Mouse (Mus musculus) forebrain, postnatal 0 days (tissue): Measurements from ENCODE around the gene Fbxo7. TPM values are rescaled to one million over a fixed set of nuclear protein-coding genes. Genes with fewer than 3 reads are reported as not detected.
A peak's percentile ranks its signal among the peaks of the same experiment; 100 is the strongest.

ENCODE experiments used
- ATAC-seq: fragments of 200-750 bp; cut with Nextera tagmentation; 2 replicates; pipeline ENCODE4 v1.8.0; 2017; ENCODE audit warnings: mild to moderate bottlenecking, moderate library complexity
- DNase-seq: peaks from one replicate; pipeline ENCODE4 v3.0.0-alpha.2; 2015
- H3K27ac ChIP-seq: fragments of 300-500 bp; sonication (generic); 2 replicates; pipeline ENCODE4 v1.5.1; 2014; ENCODE audit warnings: low read depth, mild to moderate bottlenecking, antibody characterized with exemption, low read length, moderate library complexity, mixed read lengths
- H3K27me3 ChIP-seq: fragments of 300-500 bp; sonication (generic); 2 replicates; pipeline ENCODE4 v1.6.1; 2014; ENCODE audit warnings: mild to moderate bottlenecking, low read length, mixed read lengths; ENCODE audit not compliant: insufficient read depth
- H3K36me3 ChIP-seq: fragments of 300-500 bp; sonication (generic); 2 replicates; pipeline ENCODE4 v1.6.1; 2014; ENCODE audit warnings: mild to moderate bottlenecking, moderate library complexity; ENCODE audit not compliant: insufficient read depth
- H3K4me1 ChIP-seq: fragments of 300-500 bp; sonication (generic); 2 replicates; pipeline ENCODE4 v1.6.1; 2014; ENCODE audit warnings: antibody characterized with exemption; ENCODE audit not compliant: insufficient read depth
- H3K4me2 ChIP-seq: fragments of 300-500 bp; sonication (generic); 2 replicates; pipeline ENCODE4 v1.6.1; 2014; ENCODE audit warnings: low read depth, mild to moderate bottlenecking, moderate library complexity
- H3K4me3 ChIP-seq: fragments of 300-500 bp; sonication (generic); 2 replicates; pipeline ENCODE4 v1.5.1; 2014; ENCODE audit warnings: low read depth, low read length, mixed read lengths
- H3K9ac ChIP-seq: fragments of 300-500 bp; sonication (generic); 2 replicates; pipeline ENCODE4 v1.6.1; 2014; ENCODE audit warnings: mild to moderate bottlenecking
- H3K9me3 ChIP-seq: fragments of 300-500 bp; sonication (generic); 2 replicates; pipeline ENCODE4 v1.6.1; 2016; ENCODE audit warnings: low read length
- CTCF ChIP-seq: sonication (generic); IDR thresholded peaks from 2 replicates; pipeline ENCODE4 v1.5.1; 2016; ENCODE audit warnings: antibody characterized with exemption, control low read depth, low read depth
- WGBS: fragments of 180-500 bp; shearing (Covaris S2); extraction: QIAGEN DNeasy Blood & Tissue Kit; methylation state at CpG from one replicate; pipeline ENCODE4 v1.1.7; 2014; 5-methylcytosine and 5-hydroxymethylcytosine counted together
- polyA plus RNA-seq: library from polyadenylated mRNA; unstranded; fragments of >200 nt; fragmentation: Nextera tagmentation; extraction: Ambion mirVana; gene quantifications from 2 replicates; pipeline ENCODE4 v1.2.1, GENCODE M21; 2015
- total RNA-seq: library from RNA; depleted of rRNA; stranded (reverse); fragments of >200 nt; gene quantifications from 2 replicates; pipeline ENCODE4 v1.2.3, GENCODE M21; 2014

Fbxo7 gene
- total and polyA plus RNA-seq, 2 experiments from 2014 or later = 15.0 to 23.2 TPM

DNA sequence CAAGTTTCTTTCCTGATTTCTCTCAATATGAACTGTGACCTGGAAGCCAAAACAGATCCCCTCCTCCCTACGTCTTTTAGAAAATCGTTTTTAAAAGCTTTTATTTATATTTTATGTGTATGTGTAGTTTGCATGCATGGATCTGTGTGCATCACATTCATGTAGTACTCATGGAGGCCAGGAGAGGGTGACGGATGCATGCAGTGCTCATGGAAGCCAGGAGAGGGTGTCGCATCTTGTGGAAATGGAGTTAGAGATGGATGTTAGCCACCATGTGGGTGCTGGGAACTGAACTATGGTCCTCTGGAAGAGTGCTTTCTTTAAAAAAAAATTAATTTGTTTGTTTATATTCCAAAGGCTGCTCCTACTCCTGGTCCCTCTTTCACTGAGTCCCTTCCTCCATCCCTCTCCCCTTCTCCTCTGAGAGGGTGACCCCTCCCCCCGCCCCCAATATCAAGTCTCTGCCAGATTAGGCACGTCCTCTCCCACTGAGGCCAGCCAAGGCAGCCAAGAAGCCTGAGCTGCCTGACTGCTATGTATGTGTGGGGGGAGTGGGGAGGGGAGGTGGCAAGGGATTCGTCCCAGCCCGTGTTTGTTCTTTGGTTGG, 34.6 kb downstream of the Fbxo7 start:
- Histone ChIP-seq H3K36me3 (peaks cover 39% of the 10 kb centered on the region), H3K9me3 (no peaks in the 10 kb centered on the region), H3K27ac (no peak overlapping the region), H3K9ac (no peak overlapping the region), H3K4me2 (no peak overlapping the region), H3K4me1 (no peaks in the 10 kb centered on the region), H3K4me3 (no peak overlapping the region), H3K27me3 (no peaks in the 10 kb centered on the region)
- 88% methylated on average over 8 of the region's 8 CpGs for WGBS
- TF ChIP-seq CTCF = peak; percentile 46
- DNase-seq (no peak), ATAC-seq (no peak)

DNA sequence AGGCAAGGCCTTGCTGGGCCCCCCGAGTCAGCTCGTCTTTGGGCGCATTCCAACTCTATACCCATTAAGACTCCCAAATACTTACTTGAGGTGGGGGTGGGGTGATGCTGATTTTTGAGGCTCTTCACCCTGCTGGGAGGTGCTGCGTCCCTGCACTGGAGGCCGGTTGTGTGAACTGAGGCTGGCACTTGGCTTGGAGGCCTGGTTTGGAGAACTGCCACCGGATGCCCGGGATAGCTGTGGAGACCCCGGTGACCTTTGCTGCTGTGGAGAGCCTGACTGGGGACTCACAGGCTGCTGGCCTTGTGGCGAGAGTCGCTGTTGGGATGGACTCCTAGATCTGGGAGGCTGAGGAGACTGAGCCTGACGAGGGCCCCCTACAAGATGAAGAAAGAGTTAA, 35.5 kb downstream of the Fbxo7 start:
- Histone ChIP-seq H3K36me3 (peaks cover 31% of the 10 kb centered on the region), H3K9me3 (0 out of 2 replicates have a peak, but pooled peaks cover 3% of the 10 kb centered on the region), H3K27me3 (no peaks in the 10 kb centered on the region), H3K9ac (no peak overlapping the region), H3K4me3 (no peak overlapping the region), H3K4me2 (no peak overlapping the region), H3K27ac (no peak overlapping the region), H3K4me1 (no peaks in the 10 kb centered on the region)
- 89% methylated on average over 11 of the region's 11 CpGs for WGBS
- ATAC-seq (no peak), DNase-seq (no peak)
- TF ChIP-seq CTCF = no peak

DNA sequence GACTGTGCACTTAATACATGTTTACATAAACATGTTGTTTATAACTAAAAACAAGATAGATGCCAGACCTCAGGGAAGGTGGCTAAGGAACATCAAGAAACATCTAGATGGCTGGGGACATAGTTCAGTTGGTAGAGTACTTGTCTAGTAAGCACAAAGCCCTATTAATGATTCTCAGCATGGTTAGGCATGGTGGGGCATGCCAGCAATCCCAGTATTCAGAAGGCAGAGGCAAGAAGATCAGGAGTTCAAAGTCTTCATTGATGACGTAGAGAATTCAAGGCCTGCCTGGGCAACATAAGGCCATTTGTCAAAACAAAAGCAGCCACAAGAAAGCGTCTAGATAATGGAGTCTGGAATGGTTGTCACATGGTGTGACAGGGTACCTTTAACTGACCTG, 35.9 kb downstream of the Fbxo7 start:
- H3K4me3 ChIP-seq = no peak overlapping the region
- no peak for TF ChIP-seq CTCF

DNA sequence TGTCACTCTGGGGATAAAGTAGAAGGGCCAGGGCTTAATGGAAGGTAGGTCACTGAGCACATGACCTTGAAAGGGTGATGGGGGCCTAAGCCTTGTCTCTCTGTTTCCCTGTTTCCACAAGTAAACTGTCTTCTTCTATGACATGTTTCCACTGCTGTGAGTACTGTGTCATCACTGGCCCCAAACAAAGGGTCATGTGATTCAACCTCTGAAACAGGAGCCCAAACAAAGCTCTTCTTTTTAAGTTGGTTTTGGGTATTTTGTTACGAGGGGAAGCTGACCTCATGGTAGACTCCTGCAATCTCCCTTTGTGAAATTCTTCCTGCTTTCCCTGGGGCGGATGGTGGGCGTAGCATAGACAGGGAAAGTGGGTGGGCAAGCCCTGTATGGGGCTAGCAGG, 38.5 kb downstream of the Fbxo7 start:
- no peak for TF ChIP-seq CTCF
- ATAC-seq = no peak
- 53% methylated on average over 3 of the region's 3 CpGs for WGBS

More for the DNA sequence above, 35.9 kb downstream of the Fbxo7 start:
- no peaks in the 10 kb centered on the region for H3K27me3 ChIP-seq
- H3K27ac ChIP-seq = no peak overlapping the region
- H3K4me2 ChIP-seq = no peak overlapping the region
- H3K9ac ChIP-seq = no peak overlapping the region
- H3K36me3 ChIP-seq = peaks cover 31% of the 10 kb centered on the region
- DNase-seq = no peak
- H3K4me1 ChIP-seq = no peaks in the 10 kb centered on the region
- ATAC-seq = no peak
- WGBS = 50% methylated on average over 2 of the region's 2 CpGs
- H3K9me3 ChIP-seq = 0 out of 2 replicates have a peak, but pooled peaks cover 3% of the 10 kb centered on the region

DNA sequence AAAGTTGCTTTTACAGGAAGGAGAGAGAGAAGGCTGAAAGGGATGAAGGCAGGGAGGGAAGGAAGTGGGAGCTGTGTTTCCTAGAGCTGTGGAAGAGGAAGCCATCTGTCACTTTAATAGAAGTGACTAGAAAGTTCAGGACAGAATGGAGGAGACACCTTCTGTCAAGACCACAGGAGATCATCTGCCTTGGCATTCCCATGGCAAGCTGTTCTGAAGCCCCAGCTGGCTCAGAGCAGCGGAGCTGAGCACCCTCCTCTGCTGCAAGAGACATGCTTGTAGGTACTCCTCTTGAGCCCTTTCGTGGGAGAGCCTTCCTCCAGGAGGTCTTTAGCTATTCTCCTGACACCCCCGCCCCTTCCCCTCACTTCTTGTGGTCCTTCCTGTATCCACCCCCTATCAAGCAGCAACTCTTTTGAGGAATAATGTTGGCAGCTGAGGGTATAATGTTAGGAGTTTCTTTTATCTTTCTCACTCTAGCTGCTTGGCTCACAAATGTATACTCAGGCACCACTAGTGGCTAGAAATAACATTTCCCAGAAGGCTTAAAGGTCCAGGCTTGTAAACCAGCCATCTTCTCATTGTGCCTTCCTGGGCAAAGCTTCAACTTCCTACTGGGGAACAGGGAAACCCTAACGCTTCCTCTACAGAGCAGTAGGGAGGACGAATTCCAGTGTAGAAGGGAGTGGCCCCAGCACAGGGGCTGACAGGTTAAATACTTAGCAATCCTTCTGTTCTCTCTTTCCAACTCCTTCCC, 40.7 kb downstream of the Fbxo7 start:
- Histone ChIP-seq H3K4me2 (no peak overlapping the region), H3K36me3 (no peaks in the 10 kb centered on the region; the same call in 1 of the 2 replicates), H3K4me3 (no peak overlapping the region), H3K4me1 (no peaks in the 10 kb centered on the region), H3K27ac (no peak overlapping the region), H3K27me3 (no peaks in the 10 kb centered on the region), H3K9ac (no peak overlapping the region), H3K9me3 (0 out of 2 replicates have a peak, but pooled peaks cover 3% of the 10 kb centered on the region)
- 69% methylated on average over 5 of the region's 5 CpGs for WGBS
- DNase-seq = no peak
- ATAC-seq = no peak
- no peak for TF ChIP-seq CTCF

More for the DNA sequence above, 38.5 kb downstream of the Fbxo7 start:
- DNase-seq = no peak
- no peak overlapping the region for H3K9ac ChIP-seq
- H3K4me2 ChIP-seq = no peak overlapping the region
- no peaks in the 10 kb centered on the region for H3K27me3 ChIP-seq
- H3K4me1 ChIP-seq = no peaks in the 10 kb centered on the region
- H3K36me3 ChIP-seq = peaks cover 12% of the 10 kb centered on the region
- H3K27ac ChIP-seq = no peak overlapping the region
- H3K9me3 ChIP-seq = 0 out of 2 replicates have a peak, but pooled peaks cover 3% of the 10 kb centered on the region
- no peak overlapping the region for H3K4me3 ChIP-seq

DNA sequence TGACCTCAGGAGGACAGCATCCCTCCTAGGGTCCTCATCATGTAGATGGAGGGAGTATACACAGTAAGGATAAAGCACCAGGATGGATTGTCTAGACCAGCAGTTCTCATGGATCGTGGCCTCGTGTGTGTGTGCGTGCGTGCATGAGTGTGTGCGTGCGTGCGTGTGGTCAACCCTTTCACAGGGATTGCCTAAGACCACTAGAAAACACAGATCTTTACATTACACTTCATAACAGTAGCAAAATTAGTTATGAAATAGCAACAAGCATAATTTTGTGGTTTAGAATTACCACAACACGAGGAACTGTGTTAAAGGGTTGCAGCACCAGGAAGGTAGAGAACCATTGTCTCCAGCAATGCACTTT, 41.2 kb downstream of the Fbxo7 start:
- 95% methylated on average over 8 of the region's 8 CpGs for WGBS
- TF ChIP-seq CTCF = no peak
- no peaks in the 10 kb centered on the region for H3K4me1 ChIP-seq
- H3K36me3 ChIP-seq = 0 out of 2 replicates have a peak, but pooled peaks cover 4% of the 10 kb centered on the region
- 0 out of 2 replicates have a peak, but pooled peaks cover 3% of the 10 kb centered on the region for H3K9me3 ChIP-seq
- ATAC-seq = no peak
- no peak overlapping the region for H3K4me3 ChIP-seq
- no peak overlapping the region for H3K4me2 ChIP-seq
- H3K9ac ChIP-seq = no peak overlapping the region
- DNase-seq = no peak
- no peaks in the 10 kb centered on the region for H3K27me3 ChIP-seq
- no peak overlapping the region for H3K27ac ChIP-seq

DNA sequence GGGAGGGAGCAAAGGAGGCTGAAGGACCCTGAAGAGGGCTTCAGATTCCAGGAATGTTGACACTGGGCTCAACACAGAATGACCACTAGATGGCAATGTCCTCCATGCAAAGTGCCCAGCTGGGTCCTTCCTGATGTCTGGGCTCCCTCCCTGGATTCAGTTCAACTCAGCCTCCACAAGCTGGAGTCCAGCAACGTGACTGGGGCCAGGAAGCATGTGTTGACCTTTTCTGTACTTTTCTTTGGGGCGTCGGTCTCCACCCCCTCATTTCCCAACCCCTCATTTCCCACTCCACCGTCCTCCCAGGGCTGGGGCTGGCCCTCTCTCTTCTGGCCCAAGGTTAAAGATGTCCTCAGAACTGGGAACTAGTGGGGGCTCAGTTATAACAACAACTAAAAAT, 43.2 kb downstream of the Fbxo7 start:
- Histone ChIP-seq H3K4me2 (no peak overlapping the region), H3K4me3 (no peak overlapping the region), H3K27me3 (no peaks in the 10 kb centered on the region), H3K9ac (no peak overlapping the region), H3K4me1 (no peaks in the 10 kb centered on the region), H3K27ac (no peak overlapping the region), H3K9me3 (0 out of 2 replicates have a peak, but pooled peaks cover 3% of the 10 kb centered on the region), H3K36me3 (0 out of 2 replicates have a peak, but pooled peaks cover 4% of the 10 kb centered on the region)
- DNase-seq (peak; percentile 83), ATAC-seq (peak; percentile 81)
- WGBS = 5% methylated on average over 4 of the region's 4 CpGs
- peak; percentile 97 for TF ChIP-seq CTCF
